Mouse (Mus musculus) testis, adult 2 months (tissue): ENCODE data around the gene Lrrc4.

ENCODE experiments used
- CTCF ChIP-seq: fragments of 200-500 bp; IDR thresholded peaks from 2 replicates; pipeline ENCODE4 v1.5.1; 2012; ENCODE audit warnings: low read depth, mild to moderate bottlenecking, inconsistent platforms, low read length, moderate library complexity; ENCODE audit not compliant: control insufficient read depth, insufficient read depth, insufficient replicate concordance
- POLR2A ChIP-seq: fragments of 200-500 bp; IDR thresholded peaks from 2 replicates; pipeline ENCODE4 v1.6.1; 2012; ENCODE audit warnings: low read depth, mild to moderate bottlenecking, inconsistent platforms, low read length, moderate library complexity; ENCODE audit not compliant: control insufficient read depth

DNA sequence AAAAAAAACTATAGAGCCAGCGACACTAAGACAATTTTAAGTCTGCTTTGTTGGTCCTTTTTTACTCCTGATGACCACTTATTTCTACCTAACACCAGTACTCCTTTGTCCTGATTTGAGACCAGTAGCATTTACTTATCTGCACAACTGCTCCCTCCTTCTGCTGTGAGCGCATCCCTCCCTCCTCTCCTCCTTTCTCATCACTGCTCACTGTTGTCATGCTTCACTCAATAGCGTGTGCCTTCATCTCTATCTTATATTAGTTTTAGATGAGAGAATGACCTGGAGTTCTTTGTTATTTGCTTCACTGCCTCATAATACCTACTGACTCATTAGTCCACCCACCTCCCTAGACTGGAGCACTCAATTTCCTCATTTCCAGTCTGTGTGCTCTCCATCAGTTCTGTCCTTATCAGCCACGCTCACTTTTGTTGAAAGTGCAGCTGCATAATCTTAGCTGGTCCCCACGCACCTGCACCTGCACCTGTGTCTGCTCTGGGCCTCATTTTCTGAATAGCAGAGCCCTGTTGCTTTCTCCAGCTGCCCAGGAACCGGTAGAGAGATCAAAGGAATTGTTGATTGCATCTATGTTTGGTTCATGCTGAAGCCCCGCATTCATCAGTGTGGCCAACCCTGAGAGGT lies 114.2 kb downstream of the Lrrc4 start:
- TF ChIP-seq CTCF (no peak), POLR2A (no peak)
